Mouse (Mus musculus) liver, adult 2 months (tissue): ENCODE results near the gene Urad.

Experiments
- CTCF ChIP-seq: fragments of 200-500 bp; IDR thresholded peaks from 2 replicates; pipeline ENCODE4 v1.5.1; 2011; ENCODE audit warnings: low read depth, low read length, control low read depth
- POLR2A ChIP-seq: fragments of 200-500 bp; IDR thresholded peaks from 2 replicates; pipeline ENCODE4 v1.6.1; 2011; ENCODE audit warnings: low read length, control low read depth; ENCODE audit not compliant: insufficient read depth; ENCODE audit errors: extremely low read depth

GRCm38 (mm10) chr5:147302141-147302540, 20.1 kb downstream of the Urad start:
- no peak for TF ChIP-seq CTCF
- no peak for TF ChIP-seq POLR2A
